Mouse (Mus musculus): Measurements from ENCODE around the gene Zfp386. TPM values are rescaled to one million over a fixed set of nuclear protein-coding genes. Genes with fewer than 3 reads are reported as not detected.

Zfp386 gene
- total RNA-seq, 1 experiment from 2014 or later = 33.8 TPM

GRCm38 (mm10) chr12:116089836-116090235 is 42.3 kb downstream of the Zfp386 start:
- DNase-seq = no peak

GRCm38 (mm10) chr12:116094765-116095555 is 47.4 kb downstream of the Zfp386 start:
- DNase-seq = no peak

DNA sequence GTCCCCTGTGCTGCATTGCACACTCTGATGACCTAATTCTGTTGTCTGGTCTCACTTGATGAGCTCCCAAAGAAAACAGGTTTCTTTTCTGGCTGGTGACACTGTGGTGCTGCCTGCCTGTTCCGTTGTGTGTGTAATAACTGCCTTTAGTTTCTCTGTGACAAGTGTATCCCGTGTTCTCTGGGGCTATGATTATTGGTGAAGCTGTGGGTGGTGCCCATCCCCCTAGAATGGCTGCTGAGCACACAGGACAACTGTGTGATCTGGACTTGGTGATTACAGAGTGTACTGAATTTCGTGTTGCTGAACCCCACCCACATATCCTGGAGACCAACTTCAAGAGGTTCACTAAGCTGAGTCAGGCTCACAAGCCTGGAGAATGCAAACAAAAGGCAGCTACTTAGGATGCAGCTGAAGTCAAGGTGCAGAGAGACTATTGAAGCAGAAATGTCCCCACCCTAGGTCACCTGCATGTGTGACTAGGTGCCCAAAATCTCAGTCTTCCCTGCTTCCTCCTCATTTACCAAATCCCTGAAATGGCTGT is 48.9 kb downstream of the Zfp386 start:
- no peak for DNase-seq

DNA sequence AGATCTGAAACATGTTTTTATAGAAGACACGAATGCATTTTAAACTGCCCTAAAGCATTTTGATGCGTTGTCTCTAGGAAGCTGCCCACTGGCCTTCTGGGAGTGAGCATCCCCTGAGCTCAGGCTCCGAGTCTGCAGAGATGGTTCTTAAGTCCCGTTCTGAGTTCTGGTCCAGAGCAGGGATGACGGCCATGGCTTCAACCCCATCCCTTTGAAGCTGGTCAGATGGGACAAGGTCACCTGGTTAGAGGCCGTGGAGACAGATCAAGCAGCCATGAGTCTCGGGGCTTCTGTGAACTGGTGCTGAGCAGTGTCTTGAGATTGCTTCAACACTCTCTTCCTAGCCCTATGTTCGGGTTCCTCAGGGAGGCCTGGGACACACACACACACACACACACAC is 49.6 kb downstream of the Zfp386 start:
- no peak for DNase-seq

GRCm38 (mm10) chr12:116101945-116102344 is 54.4 kb downstream of the Zfp386 start:
- DNase-seq = no peak

GRCm38 (mm10) chr12:116109451-116110353 is 62.2 kb downstream of the Zfp386 start:
- DNase-seq = no peak

GRCm38 (mm10) chr12:116111007-116111694 is 63.6 kb downstream of the Zfp386 start:
- DNase-seq = no peak

Other genes with a start within 250 kb of the Zfp386 start
- gene Vipr2, start 30.0 kb downstream of the Zfp386 start, total RNA-seq (2021) = 0.96 and 1.4 TPM in 2 replicates
- 10.1 and 13.1 TPM in 2 replicates for gene Wdr60, start 215.3 kb downstream of the Zfp386 start, total RNA-seq (2021)
- not detected in 2 replicates for gene Gm11027, start 227.7 kb downstream of the Zfp386 start, total RNA-seq (2021)
- gene Esyt2, start 233.5 kb downstream of the Zfp386 start, total RNA-seq (2021) = 55.1 and 62.1 TPM in 2 replicates

All from adrenal gland, postnatal 14 days (tissue).